Mouse (Mus musculus) ZHBTc4 (cell line): ENCODE data around the gene Atg2a.
"Not testable (repeated sequence)": the region's sequence is repeated elsewhere in the genome, so short reads cannot be mapped to it uniquely, and the experiment has no call there.

Source experiments
- DNase-seq: peaks from one replicate; pipeline ENCODE4 v3.0.0-alpha.2; 2011; ENCODE audit warnings: low read depth, low spot score

Gene Atg2a

DNA sequence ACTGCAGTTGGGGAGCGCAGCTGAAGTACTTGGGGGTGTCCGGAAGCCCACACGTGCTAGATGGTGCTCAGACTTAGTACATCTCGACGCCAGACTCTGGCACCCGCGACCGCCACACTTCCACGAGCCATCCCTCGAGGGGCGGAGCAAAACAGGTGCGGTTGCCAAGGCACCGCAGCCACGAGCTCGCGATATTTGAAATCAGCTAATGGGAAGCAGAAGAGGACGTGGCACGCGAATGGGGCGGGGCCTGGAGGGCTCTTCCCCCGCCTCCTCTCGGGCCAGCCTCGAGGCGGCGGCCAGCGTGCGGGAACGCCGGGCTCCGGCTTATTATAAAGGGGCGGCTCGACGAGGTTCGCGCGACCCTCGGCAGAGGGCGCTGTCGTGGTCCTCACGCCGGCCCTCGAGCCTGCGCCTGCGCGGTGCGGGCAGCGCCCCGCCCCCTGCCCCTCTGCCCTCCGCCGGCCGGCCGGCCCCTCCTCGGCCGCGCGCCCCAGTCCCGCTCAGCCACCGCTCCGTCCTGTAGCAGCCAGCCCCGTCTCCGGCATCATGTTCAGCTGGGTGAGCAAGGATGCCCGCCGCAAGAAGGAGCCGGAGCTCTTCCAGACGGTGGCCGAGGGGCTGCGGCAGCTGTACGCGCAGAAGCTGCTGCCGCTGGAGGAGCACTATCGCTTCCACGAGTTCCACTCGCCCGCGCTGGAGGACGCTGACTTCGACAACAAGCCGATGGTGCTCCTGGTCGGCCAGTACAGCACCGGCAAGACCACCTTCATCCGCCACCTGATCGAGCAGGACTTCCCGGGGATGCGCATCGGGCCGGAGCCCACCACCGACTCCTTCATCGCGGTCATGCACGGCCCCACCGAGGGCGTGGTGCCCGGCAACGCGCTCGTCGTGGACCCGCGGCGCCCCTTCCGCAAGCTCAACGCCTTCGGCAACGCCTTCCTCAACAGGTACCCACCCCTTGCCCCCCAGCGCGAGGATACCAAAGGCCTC lies 35.3 kb downstream of the Atg2a start, which contains the start of gene Ehd1:
Ehd1 (plus strand) TSS at position 300 of the 996 bp plus-strand sequence.
- DNase-seq = peak; percentile 100

DNA sequence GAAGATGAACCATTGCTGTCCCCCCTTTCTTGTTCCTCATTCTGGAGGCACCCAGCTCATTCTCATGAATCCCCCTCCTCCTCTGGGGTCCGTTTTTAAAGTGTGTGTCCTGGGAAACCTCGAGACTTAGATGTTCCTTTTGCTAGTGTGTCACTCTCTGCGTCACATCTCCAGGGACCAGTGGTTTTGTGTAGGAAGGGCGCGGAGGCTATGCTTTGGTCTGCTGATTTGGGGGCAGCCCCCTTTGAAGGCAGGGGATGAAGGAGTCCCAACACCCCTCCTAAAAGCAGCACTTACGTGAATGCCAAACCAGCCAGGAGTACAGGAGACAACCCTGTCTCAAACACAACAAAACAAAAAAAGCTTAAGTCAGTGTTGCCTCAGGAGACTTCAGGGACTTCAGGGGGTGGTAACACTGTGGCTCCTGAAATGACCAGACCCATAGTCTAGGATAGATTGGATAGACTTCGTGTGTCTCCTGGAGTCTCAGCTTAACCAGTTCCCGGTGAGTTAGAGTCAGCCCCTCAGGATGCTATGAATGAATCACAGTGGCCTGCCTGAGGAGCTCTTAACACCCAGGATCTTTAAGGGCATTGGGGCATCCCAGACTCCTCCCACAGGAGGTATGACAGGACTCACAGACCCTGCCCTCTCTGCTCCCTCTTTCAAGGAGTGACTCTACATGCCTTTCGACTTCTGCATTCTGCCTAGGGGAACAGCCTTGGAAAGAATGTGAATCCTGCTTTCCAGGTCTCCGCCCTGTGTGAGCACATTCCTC lies 36.4 kb downstream of the Atg2a start:
- peak; percentile 99 for DNase-seq

DNA sequence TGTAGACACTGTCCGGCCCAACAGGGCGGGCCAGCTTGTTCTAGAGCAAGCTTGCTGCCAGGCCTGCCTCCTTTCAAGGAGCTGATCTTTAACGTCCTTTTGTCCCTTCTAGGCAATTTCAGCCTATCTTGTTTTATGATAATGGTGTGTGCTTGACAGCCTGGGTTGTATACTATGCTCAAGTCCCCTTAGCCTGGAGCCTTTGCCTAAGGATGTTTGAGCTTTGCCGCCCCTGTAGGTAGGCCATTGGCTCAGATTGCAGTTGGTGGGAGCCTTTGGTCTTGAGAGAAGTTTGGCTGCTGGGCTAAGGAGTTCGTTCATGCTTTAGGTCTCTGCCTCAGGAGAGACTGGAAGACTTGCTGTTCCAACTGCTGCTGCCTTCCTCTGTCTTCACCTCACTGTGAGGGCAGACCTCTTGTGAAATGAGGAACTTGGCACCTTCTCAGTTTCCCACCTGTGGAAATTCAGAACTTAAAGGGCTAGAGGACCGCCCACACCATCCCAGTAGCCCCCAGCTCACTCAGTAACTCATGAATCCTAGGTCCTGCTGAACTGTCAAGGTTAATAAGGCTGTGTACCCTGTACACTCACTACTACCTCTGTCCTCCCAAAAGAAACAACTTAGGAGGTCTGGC lies 37.1 kb downstream of the Atg2a start:
- no peak for DNase-seq

DNA sequence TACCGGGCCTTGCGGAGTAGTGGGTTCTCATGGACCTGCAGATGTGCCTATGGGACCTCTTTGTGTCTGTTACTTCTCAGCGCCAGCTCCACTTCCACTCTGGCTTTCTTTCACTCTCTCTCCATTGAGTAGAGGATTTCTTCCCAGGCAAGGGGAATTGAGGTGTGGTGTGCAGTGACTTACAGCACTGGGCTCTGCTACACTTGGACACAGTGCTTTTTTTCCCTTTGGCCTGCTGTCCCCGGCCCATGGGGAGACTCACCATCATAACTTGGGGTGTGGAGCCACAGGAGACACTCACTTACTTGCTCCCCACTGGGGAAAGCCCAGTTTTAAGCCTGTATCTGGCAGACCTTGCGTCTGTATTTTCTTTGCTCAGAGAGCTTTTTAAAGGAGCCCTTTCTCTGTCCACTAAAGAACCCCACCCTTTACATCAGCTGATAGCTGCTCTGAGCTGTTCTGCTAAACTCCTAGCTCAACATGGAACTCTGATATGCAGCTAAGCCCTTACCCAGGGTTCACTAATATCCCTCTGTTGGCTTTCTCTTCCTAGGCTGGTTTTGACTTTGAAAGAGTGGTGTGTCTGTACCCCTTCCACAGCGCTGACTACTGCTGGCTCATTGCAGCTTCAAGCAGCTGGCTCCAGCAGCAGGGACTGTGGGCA lies 38.1 kb downstream of the Atg2a start:
- DNase-seq = no peak

DNA sequence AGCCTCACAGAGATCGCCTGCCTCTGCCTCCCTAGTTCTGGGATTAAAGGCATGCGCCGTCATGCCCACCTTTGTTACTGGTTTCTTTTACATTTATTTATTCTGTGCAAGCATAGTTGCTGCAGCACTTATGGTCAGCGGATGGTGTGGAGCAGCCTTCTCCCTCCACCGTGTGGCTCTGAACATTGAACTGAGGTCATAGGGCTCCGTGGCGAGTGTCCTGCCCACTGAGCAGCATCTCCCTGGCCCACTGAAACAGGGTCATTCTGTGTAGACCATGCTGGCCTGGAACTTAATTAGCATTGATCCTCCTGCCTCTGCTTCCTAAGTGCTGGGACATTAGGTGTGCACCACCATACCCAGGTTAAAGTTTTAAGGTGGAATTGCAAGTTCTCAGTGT lies 39.1 kb downstream of the Atg2a start:
- no peak for DNase-seq

DNA sequence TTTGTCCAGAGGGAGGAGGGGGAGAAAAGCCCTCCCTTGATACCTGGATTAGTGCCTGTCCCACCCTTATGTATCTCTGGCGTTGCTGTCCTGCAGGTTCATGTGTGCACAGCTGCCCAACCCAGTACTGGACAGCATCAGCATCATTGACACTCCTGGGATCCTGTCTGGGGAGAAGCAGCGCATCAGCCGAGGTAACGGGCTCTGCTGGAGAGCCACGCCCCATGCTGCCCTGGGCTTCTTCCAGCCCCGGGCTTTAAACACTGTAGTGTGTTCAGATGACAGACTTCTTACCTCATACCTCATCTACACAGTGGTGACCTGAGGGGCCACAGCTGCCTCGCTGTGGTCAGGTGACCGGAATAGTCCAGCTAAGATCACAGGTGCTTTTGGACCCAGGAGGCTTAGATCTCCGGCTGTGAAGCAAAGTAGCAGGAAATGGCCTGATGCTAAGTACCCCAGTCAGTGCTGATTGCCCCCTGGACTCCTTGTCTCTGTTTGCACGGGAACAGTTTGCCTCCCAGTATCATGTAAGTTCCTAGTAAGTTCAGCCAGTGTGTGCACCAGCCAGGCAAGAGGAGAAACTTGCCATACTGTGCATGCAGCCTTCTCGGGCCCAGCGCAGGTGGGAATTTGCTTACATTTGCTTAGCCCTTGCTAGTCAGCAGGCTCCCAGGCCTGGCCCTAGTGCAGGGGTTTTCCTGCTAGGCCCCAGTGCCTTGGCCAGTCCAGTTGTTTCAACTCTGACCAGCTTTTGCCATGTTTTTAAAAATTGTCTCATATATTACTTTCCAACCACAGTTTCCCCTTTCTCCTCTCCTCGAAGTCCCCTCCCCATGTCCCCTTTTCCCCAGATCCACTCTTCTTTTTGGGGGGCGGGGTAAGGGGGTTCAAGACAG lies 39.9 kb downstream of the Atg2a start:
- DNase-seq = peak; percentile 63

DNA sequence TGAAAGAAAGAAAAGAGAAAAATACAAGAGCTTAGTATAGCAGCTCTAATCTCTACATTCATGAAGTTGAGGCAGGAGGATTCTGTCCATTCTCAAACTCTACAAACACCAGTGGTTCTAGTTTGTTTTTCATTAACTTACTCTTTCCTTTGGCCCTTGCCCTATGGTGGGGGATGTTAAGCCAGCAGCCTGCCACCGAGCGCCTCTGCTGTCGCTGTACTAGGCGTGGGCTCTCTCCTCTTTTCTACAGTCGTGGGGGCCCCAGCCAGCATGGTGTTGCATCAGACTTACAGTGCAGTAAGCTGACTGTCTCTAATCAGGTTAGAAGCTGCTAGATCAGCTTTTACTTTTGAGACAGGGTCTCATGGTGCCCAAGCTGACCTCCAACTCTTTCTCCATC lies 41.5 kb downstream of the Atg2a start:
- DNase-seq = no peak

DNA sequence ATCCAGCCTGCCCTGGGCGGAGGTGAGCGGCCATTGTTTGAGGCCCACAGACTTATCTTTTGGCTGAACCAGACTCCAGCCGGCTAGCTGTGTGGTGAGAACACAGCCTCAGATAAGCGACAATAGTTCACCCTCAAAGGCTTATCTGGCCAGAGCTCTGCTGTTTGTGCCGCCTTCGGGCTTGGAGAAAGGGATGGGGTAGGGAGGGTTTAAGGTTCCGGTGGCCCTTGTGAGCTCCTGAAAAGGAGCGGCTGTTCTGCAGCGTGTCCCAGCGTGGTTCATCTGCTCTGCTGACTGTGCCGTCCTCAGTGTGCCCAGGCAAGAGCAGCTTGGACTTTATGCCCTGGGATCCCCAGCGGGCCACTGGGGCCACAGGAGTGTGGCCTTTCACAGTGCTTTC lies 43.0 kb downstream of the Atg2a start:
- DNase-seq = no peak

DNA sequence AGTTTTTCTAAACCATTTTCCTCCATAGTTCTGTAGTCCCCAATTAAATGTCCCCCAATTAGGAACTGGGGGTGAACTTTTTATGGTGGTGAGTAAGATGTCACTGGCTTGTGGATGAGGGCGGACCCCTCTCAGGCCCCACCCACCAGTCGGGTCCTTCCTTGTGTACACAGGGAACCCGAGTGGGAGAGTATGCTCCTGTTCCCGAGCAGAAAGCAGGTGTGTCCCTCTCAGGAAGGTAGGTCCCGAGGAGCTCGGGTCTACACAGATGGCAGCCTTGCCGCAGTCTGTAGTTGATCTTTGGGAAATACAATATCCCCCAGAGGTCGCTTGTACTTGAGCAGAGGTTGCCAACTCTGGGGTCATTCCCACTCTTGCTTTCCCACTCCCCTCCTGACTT lies 43.8 kb downstream of the Atg2a start:
- DNase-seq = no peak

DNA sequence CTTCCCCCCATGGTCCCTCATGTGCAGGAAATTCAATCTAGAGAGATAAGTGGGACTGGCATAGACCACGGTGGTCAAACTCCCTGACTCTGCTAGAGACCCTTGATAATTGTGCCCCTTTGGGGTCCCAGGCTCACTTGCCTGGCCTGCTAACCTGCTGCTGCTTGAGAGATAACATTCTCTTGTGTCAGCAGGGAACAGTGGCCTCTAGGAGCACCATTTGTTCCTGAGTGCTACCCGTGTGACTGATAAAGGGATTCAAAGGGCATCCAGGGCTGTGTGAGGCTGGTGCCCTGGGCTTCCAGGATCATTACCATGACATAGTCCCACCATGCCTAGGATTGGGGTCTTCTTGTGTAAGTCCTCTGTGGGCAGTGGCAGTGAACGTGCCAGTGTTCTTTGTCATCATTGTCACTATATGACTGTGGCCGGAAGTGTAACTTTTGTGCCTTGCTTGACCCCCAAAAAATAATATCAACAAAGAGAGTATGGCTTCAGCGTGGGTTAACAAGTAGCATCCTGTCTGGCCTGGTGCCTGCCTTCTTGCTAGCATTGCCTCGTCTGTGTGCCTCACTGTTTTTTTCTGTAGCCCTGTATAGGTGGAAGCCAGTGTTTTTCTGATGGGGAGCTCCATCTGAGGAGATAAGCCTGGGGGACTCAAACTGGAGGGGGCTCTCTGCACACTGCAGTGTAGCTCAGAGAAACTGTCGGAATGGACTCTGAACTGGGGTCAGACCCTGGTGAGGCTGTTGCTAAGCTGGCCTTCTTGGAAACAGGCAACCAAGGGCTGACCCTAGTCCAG lies 44.4 kb downstream of the Atg2a start:
- no peak for DNase-seq

DNA sequence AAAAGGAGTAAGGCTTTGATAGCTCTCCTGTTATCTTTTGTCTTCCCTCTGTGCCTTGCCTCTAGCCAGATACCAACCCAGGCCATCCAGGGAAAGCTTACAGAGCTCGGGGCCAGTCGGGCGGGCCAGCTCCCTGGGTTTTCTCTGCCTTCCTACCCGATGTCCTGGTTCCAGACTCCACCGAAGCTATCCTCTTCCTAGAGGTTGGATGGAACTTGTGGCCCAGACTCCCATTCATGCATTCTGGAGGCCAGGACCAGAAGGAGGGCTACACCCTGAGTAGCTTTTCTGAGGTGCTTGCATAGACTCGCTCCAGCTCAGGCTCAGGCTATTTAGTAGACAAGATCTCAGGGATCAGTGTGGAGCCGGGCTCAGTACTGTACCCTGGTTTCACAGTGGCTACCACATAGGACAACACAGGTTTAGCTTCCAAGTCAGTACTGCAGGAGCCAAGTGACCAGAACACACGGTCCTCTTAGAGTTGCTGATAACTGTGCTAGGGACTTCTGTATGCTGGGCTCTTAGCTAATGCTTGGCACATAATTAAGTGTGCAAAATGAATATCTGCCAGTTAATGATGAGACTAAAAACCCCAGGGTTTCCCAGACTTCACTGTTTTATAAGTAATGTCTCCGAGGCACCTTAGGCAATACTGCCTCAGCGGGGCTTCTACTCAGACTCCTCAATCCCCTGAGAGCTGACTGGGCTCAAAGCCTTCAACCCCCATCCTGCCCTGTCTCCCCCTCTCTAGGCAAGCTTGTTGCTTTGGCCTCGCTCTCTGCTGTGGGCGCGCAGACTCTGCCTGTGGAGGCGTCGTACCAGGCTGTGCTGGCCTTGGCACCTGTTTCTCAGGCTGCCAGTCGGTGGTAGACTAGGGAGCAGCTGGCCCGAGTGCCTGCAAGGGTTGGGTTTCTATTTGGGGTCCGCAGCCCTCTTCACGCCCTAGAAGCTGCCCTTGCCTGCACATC lies 45.2 kb downstream of the Atg2a start:
- DNase-seq = no peak

DNA sequence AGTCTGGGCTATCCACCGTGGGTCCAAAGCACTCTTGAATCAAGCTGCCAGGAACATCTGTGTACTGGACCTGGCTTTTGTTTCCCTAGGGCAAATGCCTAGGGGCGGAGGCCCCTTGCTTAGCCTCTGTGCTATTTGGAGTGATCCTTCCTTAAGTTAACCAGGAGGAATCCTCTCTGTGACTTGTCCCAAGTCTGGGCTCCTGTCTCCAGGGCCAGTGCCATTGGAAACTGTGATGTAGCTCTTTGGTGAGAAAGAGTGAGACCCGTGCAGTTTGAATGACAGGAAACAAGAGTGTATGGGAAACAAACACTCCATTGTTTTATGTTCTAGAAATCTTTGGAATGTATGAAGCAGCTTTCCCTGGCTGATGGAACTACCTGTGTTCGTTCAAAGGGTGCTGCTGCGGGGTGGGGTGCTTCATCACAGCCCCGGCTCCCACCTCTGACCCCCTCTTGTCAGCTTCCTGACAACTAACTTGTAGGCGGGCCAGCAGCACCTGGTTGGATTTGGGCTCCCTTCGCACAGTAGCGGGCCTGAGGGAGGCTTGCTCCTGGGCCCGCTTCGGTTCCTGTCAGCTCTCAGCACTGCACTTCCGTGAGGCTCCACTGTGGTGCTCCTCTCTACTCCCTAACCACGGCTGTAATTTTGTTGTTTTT lies 46.9 kb downstream of the Atg2a start:
- DNase-seq = no peak

DNA sequence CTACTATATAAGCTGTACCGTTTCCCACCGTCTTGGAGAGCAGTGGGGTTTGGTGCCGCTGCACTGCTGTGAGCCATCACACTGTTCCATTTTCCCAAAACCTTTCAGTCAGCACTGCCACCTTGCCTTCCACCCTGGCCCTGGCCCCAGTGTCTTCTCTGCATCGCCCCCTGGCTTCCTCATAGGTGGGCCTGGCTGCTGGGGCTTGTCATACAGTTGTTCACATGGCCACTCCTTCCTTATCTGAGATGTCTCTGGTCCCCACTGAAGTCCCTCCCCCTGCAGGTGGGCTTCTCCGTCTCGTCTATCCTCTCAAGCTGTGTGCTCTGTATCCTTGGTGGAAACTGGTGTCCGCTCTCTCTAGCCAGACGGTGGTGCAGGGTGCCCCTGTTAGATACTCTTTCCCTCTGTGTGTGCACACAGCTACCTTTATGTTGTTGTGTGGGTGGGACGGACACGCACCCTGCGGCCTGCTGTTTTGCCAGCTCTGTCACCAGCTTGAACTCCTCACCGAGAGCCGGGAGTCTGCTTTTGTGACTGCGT lies 48.3 kb downstream of the Atg2a start:
- DNase-seq = no peak

DNA sequence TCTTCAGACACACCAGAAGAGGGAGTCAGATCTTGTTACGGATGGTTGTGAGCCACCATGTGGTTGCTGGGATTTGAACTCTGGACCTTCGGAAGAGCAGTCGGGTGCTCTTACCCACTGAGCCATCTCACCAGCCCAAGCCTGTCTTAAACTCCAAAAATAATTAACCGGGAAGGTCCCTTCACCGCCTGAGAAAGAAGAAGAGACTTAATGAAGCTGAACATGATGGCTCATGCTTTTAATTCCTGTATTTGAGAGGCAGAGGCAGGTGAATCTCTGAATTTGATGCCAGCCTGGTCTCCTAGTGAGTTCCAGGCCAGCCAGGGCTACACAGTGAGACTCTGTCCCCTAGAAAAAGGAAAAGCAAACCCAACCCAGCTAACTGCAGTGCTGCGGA lies 49.2 kb downstream of the Atg2a start:
- not testable (repeated sequence) for DNase-seq

DNA sequence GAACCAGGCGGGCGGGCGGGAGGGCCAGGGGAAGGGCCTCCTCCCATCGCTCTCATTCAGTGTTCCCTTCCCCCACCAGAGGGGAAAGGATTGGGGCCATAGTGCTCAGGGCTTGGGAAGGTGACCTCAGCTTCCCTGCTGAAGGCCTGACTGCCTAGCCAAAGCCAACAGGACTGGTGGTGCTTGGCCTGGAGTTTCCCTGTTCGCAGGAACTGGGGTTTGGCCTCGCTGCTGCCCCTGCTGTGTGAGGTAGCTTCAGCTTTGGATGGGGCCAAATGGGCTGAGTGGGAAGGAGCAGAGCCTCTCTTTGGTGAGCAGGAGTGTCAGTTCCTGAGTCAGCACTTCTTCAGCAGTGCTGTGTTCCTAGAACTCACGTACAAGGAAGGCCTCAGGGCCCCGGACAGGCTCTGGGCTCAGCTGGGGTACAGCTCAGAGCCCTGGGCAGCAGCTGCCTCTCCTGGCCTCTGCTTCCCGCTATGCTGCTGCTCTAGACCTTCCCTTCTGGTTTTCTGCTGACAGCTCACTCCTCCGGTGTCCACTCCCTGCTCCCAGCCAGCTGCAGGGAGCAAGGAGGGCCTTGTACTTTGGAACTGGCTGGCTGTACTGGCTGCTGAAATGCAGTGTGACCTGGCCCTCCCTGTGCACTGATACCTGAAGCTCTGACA lies 49.8 kb downstream of the Atg2a start:
- peak; percentile 69 for DNase-seq

DNA sequence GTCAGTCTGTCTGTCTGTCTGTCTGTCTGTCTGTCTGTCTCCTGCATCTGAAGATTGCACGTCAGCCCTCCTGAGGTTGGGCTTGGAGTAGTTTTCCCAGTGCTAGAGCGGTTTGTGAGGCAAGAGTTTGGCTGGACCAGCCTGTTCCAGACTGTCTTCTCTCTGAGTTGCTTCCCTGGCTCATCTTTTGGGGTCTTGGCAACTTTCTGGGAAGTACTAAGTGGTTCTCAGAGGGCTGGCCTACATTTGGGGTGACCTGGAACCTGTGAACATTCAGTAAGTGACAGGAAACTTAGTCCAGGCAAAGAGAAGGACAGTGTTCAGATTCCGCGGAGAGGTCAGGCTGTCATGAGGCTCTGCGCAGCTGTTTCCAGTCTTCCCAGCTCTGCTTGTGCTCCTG lies 50.8 kb downstream of the Atg2a start:
- DNase-seq = no peak

DNA sequence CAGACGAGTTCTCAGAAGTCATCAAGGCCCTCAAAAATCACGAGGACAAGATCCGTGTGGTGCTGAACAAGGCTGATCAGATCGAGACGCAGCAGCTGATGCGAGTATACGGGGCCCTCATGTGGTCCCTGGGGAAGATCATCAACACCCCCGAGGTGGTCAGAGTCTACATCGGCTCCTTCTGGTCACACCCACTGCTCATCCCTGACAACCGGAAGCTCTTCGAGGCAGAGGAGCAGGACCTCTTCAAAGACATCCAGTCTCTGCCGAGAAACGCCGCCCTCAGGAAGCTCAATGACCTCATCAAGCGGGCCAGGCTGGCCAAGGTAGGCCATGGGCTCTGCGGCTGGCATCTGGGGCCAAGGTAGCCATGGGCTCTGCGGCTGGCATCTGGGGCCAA lies 52.8 kb downstream of the Atg2a start:
- DNase-seq = no peak
